Mouse (Mus musculus) stomach, postnatal 0 days (tissue): ENCODE data around the gene Tle2. TPM values are rescaled to one million over a fixed set of nuclear protein-coding genes. Genes with fewer than 3 reads are reported as not detected.

Source experiments
- ATAC-seq: fragments of 200-750 bp; cut with Nextera tagmentation; 2 replicates; pipeline ENCODE4 v1.8.0; 2017; ENCODE audit not compliant: low FRiP score, low TSS enrichment
- DNase-seq: peaks from one replicate; pipeline ENCODE4 v3.0.0-alpha.2; 2016; ENCODE audit warnings: low spot score
- H3K27ac ChIP-seq: fragments of 300-500 bp; sonication (generic); replicated peaks from 2 replicates; pipeline ENCODE4 v1.5.1; 2014; ENCODE audit warnings: mild to moderate bottlenecking, control low read depth
- H3K27me3 ChIP-seq: fragments of 300-500 bp; sonication (generic); 2 replicates; pipeline ENCODE4 v1.6.1; 2014; ENCODE audit warnings: low read length; ENCODE audit not compliant: control insufficient read depth, insufficient read depth
- H3K36me3 ChIP-seq: fragments of 300-500 bp; sonication (generic); 2 replicates; pipeline ENCODE4 v1.6.1; 2014; ENCODE audit warnings: low read length, mixed read lengths; ENCODE audit not compliant: control insufficient read depth, insufficient read depth
- H3K4me1 ChIP-seq: fragments of 300-500 bp; sonication (generic); replicated peaks from 2 replicates; pipeline ENCODE4 v1.6.1; 2014; ENCODE audit warnings: antibody characterized with exemption; ENCODE audit not compliant: control insufficient read depth, insufficient read depth
- H3K4me2 ChIP-seq: fragments of 300-500 bp; sonication (generic); replicated peaks from 2 replicates; pipeline ENCODE4 v1.6.1; 2014; ENCODE audit warnings: low read depth, mild to moderate bottlenecking, control low read depth, moderate library complexity
- H3K4me3 ChIP-seq: fragments of 300-500 bp; sonication (generic); 2 replicates; pipeline ENCODE4 v1.5.1; 2014; ENCODE audit warnings: low read depth, low read length, control low read depth
- H3K9ac ChIP-seq: fragments of 300-500 bp; sonication (generic); 2 replicates; pipeline ENCODE4 v1.6.1; 2014; ENCODE audit warnings: mild to moderate bottlenecking, low read length, control low read depth, mixed read lengths
- H3K9me3 ChIP-seq: fragments of 300-500 bp; sonication (generic); 2 replicates; pipeline ENCODE4 v1.6.1; 2016; ENCODE audit warnings: low read length; ENCODE audit not compliant: control insufficient read depth
- CTCF ChIP-seq: IDR thresholded peaks from 2 replicates; pipeline ENCODE4 v1.5.1; 2016; ENCODE audit warnings: antibody characterized with exemption, low read depth, mild to moderate bottlenecking, moderate library complexity
- EP300 ChIP-seq: optimal IDR thresholded peaks from 2 replicates; pipeline ENCODE3; 2016; ENCODE audit warnings: antibody characterized with exemption
- WGBS: fragments of 180-500 bp; shearing (Covaris S2); extraction: QIAGEN DNeasy Blood & Tissue Kit; methylation state at CpG from one replicate; pipeline ENCODE4 v1.1.7; 2014; 5-methylcytosine and 5-hydroxymethylcytosine counted together
- polyA plus RNA-seq: library from polyadenylated mRNA; unstranded; fragments of >200 nt; fragmentation: Nextera tagmentation; extraction: Ambion mirVana; gene quantifications from 2 replicates; pipeline ENCODE4 v1.2.1, GENCODE M21; 2015

Gene Tle2
- polyA plus RNA-seq, 1 experiment from 2014 or later: 4.8 TPM

DNA sequence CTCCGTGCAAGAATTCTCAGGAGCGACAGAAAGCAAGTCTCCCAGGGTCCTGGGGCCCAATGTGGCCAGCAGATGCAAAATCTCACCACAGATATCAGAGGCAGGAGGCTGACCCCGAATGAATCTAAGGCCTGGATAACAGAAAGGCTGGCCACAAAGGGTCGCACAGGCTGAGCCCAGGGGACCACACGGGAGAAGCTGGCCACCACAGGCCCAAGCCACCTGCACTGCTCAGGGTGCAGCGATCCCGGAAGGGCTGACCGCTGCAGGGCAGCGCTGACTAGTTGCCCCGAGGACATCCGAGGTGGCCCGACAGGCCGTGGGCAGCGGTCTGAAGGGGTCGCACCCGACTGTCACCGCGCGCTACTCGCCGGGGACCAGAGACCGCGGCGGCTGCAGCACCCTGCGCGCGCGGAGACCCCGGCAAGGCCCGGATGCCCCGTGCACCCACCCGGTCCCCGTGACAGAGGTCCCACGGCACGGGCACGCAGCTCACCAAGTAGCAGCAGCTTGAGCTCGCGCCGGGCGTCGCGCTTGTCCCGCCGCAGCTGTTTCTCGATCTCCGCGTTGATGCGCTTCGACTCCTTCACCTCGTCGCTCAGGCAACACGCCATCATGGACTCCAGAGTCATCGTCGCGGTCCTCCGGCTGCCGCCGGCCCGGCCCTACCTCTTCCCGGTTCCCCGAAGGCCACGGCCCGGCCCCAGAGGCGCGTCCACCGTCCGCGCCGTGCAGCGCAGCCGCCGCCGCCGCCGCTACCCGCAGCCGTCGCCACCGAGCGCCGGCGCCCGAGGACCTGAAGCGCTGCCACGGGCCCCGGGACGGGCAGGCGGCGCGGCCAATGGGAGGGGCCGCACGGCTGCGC is 29.8 kb upstream of the Tle2 start:
- no peak for TF ChIP-seq CTCF
- no peak for TF ChIP-seq EP300
- ATAC-seq (no peak; the same call in 1 of the 2 replicates), DNase-seq (peak; percentile 38)
- peak overlapping the region; percentile 90 for H3K4me3 ChIP-seq
- H3K4me2 ChIP-seq: peak overlapping the region; percentile 98
- H3K9me3 ChIP-seq: no peaks in the 10 kb centered on the region
- peak overlapping the region; percentile 88 for H3K9ac ChIP-seq
- H3K36me3 ChIP-seq: no peaks in the 10 kb centered on the region
- under 1% methylated on average over 80 of the region's 93 CpGs for WGBS
- peak overlapping the region; percentile 75 for H3K27ac ChIP-seq
- H3K27me3 ChIP-seq: no peaks in the 10 kb centered on the region
- H3K4me1 ChIP-seq: peaks cover 2% of the 10 kb centered on the region; the same call in 1 of the 2 replicates

DNA sequence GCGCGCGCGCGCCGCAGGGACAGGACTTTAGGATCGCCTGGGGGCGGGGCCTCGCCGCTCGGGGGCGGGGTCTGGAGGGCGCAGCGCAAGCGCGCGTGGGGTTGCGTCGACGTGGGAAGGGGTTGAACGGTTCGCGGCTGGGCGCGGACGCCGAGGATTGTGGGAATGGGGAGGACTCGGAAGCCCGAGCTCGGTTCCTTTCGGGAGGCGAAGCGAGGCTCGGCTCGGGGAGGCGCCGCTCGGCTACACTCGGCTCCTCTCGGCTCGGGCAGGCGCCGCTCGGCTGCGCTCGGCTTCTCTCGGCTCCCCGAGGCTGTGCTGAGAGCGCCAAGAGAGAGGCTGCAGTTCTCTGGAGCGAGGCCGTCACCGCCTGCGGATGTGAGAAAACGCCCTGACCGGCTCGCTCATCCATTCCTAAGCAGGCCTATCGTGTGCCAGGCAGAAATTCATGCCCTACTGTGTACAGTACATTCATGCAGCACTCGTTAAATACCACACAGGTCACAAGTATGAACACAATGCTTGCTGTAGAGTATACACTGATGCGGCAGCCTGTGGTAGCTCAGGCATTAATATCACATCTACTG is 29.1 kb upstream of the Tle2 start, which contains the start of gene Gna11:
TSS of gene Gna11 (minus strand) at position 30 of the 587 bp plus-strand sequence.
- Histone ChIP-seq H3K27ac (peak within 1 kb of the TSS; percentile 75), H3K9me3 (no peaks in the 10 kb centered on the region), H3K9ac (peak within 1 kb of the TSS; percentile 88), H3K4me1 (peaks cover 2% of the 10 kb centered on the region; the same call in 1 of the 2 replicates), H3K4me3 (peak within 1 kb of the TSS; percentile 90), H3K4me2 (peak within 1 kb of the TSS; percentile 98), H3K27me3 (no peaks in the 10 kb centered on the region), H3K36me3 (no peaks in the 10 kb centered on the region)
- TF ChIP-seq EP300 (no peak), CTCF (no peak)
- 2% methylated on average over 40 of the region's 59 CpGs for WGBS
- peak; percentile 100 for DNase-seq
- ATAC-seq: peak; percentile 95

DNA sequence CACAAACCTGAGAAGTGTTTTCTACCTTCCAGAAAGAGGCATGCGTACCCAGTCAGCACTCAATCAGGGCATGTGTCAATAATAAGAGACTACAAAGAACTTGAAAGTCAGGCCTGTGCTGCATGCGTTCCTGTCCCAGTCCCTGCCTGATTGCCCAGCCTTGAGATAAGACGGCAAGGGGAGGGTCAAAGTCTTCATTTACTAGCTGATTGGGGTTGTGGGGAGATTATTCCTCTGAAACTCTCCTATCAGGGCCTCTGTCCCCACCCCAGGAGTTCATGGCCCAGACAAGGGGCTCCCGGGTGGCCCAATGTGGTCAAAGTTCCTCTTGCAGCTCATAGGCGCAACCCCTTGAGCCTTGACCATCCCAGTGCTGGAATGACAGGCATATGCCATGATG is 28.0 kb upstream of the Tle2 start:
- DNase-seq: peak; percentile 77

DNA sequence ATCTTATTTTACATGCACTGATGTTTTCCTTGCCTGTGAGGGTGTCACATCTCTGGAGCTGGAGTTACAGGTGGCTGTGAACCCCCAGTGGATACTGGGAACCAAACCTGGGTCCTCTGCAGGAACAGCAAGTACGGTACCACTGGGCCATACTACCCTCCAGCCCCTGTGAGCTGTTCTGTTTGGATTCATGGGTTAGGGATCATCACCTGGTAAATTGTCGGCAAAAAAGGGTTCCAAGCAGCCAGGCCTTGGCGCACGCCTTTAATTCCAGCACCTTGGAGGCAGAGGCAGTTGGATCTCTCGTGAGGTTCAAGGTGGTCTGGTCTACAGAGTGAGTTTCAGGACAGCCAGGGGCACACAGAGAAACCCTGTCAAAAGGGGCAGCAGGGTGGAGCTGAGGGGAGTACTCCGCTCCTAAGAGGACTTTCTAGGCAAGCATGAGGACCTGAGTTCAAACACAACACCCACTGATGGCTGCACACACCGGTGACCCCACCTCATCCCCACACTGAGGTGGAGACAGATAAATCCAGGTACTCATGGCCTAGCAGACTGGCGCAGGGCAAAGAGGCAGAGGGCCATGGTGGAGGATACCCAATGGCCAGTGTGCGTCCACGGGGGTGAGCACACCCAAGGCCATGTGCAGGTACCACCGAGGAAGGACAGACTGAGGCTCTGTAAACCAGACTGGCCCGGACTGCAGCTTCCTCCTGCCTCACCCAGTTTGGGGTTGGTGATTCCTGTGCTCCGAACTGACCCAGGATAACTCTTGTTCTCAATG is 27.4 kb upstream of the Tle2 start:
- TF ChIP-seq EP300: no peak
- TF ChIP-seq CTCF: no peak
- Histone ChIP-seq H3K27ac (peak overlapping the region; percentile 65; the same call in 1 of the 2 replicates), H3K36me3 (no peaks in the 10 kb centered on the region), H3K4me1 (peaks cover 2% of the 10 kb centered on the region; the same call in 1 of the 2 replicates), H3K9ac (no peak overlapping the region), H3K27me3 (no peaks in the 10 kb centered on the region), H3K4me2 (no peak overlapping the region), H3K4me3 (no peak overlapping the region), H3K9me3 (no peaks in the 10 kb centered on the region)
- whole genome bisulfite sequencing: 83% methylated on average over 13 of the region's 13 CpGs
- DNase-seq (no peak), ATAC-seq (no peak)

More for the DNA sequence above, 28.0 kb upstream of the Tle2 start:
- peak; percentile 26 for ATAC-seq
- Histone ChIP-seq H3K4me2 (no peak overlapping the region), H3K9ac (no peak overlapping the region), H3K4me1 (peaks cover 2% of the 10 kb centered on the region; the same call in 1 of the 2 replicates), H3K27ac (peak overlapping the region; percentile 65), H3K4me3 (no peak overlapping the region), H3K36me3 (no peaks in the 10 kb centered on the region), H3K9me3 (no peaks in the 10 kb centered on the region), H3K27me3 (no peaks in the 10 kb centered on the region)
- WGBS: 64% methylated on average over 5 of the region's 5 CpGs
- TF ChIP-seq EP300 (no peak), CTCF (no peak)

DNA sequence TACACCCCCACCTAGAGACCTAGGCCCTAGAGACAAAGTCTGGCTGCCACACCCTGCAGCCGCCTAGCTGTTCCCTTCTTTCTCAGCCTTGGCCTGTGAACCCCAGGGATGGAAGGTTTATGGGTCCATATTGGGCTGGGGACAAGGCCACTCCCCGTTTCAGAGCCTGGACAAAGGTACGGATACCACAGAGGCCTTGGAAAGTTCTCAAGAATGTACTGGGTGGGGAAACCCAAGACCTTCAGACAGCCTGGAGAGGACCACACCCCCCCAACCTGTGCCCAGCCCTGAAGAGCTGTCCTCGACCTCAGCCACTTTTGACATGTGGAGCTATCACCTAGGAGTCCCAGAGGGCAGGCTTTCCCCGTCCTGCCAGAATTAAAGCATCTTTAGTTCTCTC is 25.4 kb upstream of the Tle2 start:
- no peak overlapping the region for H3K4me3 ChIP-seq
- no peak overlapping the region for H3K9ac ChIP-seq
- WGBS: 57% methylated on average over 5 of the region's 5 CpGs
- no peaks in the 10 kb centered on the region for H3K36me3 ChIP-seq
- TF ChIP-seq EP300 (no peak), CTCF (no peak)
- no peaks in the 10 kb centered on the region for H3K27me3 ChIP-seq
- no peaks in the 10 kb centered on the region; the same call in 1 of the 2 replicates for H3K4me1 ChIP-seq
- H3K9me3 ChIP-seq: no peaks in the 10 kb centered on the region
- H3K27ac ChIP-seq: no peak overlapping the region
- no peak for DNase-seq
- ATAC-seq: no peak
- H3K4me2 ChIP-seq: no peak overlapping the region
